8 mouse cellular contexts compared by ENCODE assay signal in genomic region chr11:56105632-56106031, GRCm38 (mm10).
A peak's percentile ranks its signal among the peaks of the same experiment; 100 is the strongest.
DNase-seq lines count a peak whose midpoint lies in the region.

No protein-coding gene starts in this region.

- H3K27ac ChIP-seq in embryonic facial prominence, embryonic 10.5 days (replicated peaks) = no peak overlapping the region

- no peak overlapping the region for H3K4me3 ChIP-seq in embryonic facial prominence, embryonic 10.5 days

- H3K4me1 ChIP-seq in embryonic facial prominence, embryonic 10.5 days = no peaks in the 10 kb centered on the region

- H3K36me3 ChIP-seq in embryonic facial prominence, embryonic 10.5 days (replicated peaks) = no peaks in the 10 kb centered on the region

- peak; percentile 52 for DNase-seq in gastrocnemius, postnatal 10 days
- no peak for DNase-seq in gastrocnemius, adult 8-10 months (ENCODE audit: low spot score in 2 of 2)
- DNase-seq in A20 (ENCODE audit: low read depth, low spot score) = peak; percentile 20
- peak; percentile 65 for DNase-seq in adrenal gland, postnatal 14 days
- peak; percentile 30 for DNase-seq in embryonic facial prominence, embryonic 10.5 days (ENCODE audit: low spot score)
- peak; percentile 46 to 83 for DNase-seq in layer of hippocampus, adult 18-20 months (ENCODE audit: low spot score in 2 of 2)
- peak; percentile 10 for DNase-seq in lung, postnatal 25 days (ENCODE audit: low spot score)
- DNase-seq in natural killer cell, adult 2 months (ENCODE audit: low spot score in 2 of 2) = no peak

- WGBS in embryonic facial prominence, embryonic 10.5 days = 41% methylated on average over 4 of the region's 4 CpGs

- no peaks in the 10 kb centered on the region for H3K9me3 ChIP-seq in embryonic facial prominence, embryonic 10.5 days

- no peaks in the 10 kb centered on the region for H3K27me3 ChIP-seq in embryonic facial prominence, embryonic 10.5 days (replicated peaks; ENCODE audit: low read depth, poor library complexity, severe bottlenecking)

Comparison
In these comparisons a context has a peak if more than half of its experiments do, and no peak if none do; other contexts are left out.
1. DNase-seq: peak in gastrocnemius, postnatal 10 days (single experiment), A20 (single experiment), adrenal gland, postnatal 14 days (single experiment), embryonic facial prominence, embryonic 10.5 days (single experiment), layer of hippocampus, adult 18-20 months (2 of 2) and lung, postnatal 25 days (single experiment); none in gastrocnemius, adult 8-10 months (0 of 2) and natural killer cell, adult 2 months (0 of 2).